Mouse (Mus musculus): ENCODE measurements at regions not wholly inside any gene's neighbourhood (a gene's known extent, or its start where the extent isn't known, plus 50 kb on each side); places are given as distances from the start of the nearest gene placed in this dataset.

- no peak for DNase-seq (ENCODE audit: low read depth)
Measured at GRCm38 (mm10) chr9:31582947-31583346, 118.7 kb upstream of the Tmem45b start.

GRCm38 (mm10) chr9:31578506-31579173 lies 114.4 kb upstream of the Tmem45b start:
- no peak for DNase-seq (ENCODE audit: low read depth)

DNA sequence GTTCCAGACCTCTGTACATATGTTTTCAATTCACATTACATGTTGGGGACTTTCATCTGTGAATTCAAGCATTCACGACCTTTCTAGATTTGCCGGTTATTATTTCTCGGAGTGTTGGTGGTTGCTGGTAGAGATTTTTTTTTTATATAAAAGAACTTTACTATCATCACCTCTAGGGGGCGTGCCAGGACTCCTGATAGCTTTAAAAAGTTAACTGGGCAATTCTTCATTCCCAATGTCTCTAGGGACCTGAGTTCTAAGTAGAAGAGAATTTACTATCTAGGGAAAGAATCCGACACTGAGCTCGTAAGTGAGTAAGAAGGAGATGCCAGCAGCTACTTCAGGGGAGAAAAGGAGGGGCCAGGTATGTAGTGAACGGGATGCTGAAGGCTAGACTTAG lies 112.8 kb upstream of the Tmem45b start:
- no peak for DNase-seq (ENCODE audit: low read depth)

- no peak for DNase-seq (ENCODE audit: low read depth)
Measured at GRCm38 (mm10) chr9:31567029-31567428, 102.8 kb upstream of the Tmem45b start.

DNA sequence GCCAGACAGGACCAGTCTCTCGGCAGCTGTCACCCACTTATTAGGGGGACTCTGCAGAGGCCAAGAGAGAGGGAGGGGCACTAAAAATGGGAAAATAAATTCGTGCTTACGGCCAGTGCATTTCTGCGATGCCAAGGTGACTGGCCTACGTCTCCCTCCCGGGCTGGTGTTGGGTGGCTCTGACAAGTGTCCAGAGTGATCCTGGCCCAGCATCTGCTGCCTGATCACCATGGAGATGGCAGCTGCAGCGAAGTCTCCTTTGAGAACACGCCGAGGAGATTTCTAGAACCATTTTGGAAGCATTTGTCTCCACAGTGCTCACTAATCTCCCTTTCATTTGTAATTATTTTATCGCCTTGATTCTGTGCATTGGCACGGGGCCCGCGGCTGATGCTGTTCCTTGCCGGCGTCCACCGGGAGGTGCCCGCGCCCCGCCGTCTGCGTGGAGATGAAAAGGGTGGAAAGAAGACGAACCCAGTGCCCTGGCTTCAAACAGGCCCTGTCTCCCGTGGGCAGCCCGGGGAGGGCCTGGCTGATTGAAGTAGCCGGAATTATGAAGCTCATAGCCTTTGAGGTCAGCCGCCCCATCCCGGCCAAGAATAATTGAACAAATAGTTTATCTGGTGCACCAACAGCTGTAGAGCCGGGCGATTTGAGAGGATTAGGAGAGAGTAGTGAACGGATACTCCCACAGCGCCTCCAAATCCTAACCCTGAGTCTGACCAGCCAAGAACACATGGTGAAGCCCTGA lies 102.2 kb upstream of the Tmem45b start:
- DNase-seq (ENCODE audit: low read depth): no peak

GRCm38 (mm10) chr9:31564996-31565773 lies 100.9 kb upstream of the Tmem45b start:
- DNase-seq (ENCODE audit: low read depth): no peak

DNA sequence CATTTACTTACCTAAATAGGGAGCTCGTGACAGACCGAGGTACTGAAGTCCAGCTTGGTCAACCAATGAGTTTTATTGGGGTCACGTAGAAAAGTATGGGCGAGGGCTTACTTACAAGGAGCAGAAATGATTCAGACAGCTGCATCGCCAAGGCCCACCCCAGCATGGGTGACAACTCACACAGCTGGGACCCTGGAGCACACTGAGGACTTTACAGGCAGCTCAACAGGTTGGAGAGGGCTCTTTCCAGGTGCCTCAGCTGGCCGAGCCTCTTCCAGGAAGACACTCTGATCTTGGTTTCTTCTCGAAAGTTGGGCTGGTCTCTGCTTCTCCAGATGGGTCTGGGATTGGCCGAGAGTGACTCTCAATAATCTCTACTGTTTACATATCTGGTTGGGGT lies 99.3 kb upstream of the Tmem45b start:
- no peak for DNase-seq (ENCODE audit: low read depth)

GRCm38 (mm10) chr9:31560226-31560556 lies 95.9 kb upstream of the Tmem45b start:
- no peak for DNase-seq (ENCODE audit: low read depth)

DNA sequence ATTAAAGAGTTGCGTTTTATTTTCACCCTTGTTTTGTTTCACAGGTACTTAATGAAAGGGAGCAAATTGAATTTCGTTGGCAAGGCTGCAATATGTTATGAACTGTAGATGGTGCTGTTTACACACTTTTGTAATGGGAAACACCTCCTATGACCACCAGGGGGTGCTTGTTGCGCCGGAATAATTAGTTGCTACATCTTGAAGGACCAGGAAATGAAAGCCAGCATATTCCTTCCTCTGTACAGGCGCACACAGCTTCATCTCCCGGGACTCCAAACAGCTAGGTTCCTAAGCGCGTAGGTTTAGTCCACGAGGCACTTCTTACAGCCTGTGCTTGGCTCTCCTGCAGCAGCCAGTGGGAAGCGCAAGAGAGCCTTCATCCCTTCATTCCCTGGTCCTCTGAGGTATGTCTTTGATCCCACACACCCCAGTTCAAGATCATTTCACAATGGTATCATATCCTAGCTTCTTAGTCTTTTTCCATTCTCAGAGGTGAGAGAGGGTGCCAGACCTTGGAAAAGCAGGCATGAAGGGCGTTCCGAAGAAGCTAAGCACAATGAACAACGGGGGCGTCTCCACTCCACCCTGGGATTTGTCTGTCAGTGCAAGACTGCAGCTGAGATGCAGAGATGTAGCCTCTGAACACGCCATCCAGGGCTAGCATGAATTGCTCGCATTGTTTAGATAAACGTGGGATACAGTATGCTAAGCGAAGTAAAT lies 95.4 kb upstream of the Tmem45b start:
- peak; percentile 58 for DNase-seq (ENCODE audit: low read depth)

DNA sequence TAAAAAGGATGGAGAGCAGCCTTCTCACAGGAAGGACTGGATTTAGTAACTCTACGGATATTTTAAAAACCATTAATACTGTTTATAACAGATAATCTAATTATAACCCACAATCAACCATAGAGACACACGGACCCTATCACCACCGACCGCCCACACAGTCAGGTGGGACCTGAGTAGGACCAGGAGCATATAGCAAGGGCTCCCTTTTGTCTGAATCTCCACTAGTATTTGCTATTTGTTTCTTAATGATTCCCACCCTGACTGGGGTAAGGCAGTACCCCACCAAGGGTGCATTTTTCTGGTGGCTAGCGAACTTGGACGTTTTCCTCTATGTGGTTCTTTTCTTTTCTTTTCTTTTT lies 79.4 kb upstream of the Tmem45b start:
- DNase-seq (ENCODE audit: low read depth): no peak

DNA sequence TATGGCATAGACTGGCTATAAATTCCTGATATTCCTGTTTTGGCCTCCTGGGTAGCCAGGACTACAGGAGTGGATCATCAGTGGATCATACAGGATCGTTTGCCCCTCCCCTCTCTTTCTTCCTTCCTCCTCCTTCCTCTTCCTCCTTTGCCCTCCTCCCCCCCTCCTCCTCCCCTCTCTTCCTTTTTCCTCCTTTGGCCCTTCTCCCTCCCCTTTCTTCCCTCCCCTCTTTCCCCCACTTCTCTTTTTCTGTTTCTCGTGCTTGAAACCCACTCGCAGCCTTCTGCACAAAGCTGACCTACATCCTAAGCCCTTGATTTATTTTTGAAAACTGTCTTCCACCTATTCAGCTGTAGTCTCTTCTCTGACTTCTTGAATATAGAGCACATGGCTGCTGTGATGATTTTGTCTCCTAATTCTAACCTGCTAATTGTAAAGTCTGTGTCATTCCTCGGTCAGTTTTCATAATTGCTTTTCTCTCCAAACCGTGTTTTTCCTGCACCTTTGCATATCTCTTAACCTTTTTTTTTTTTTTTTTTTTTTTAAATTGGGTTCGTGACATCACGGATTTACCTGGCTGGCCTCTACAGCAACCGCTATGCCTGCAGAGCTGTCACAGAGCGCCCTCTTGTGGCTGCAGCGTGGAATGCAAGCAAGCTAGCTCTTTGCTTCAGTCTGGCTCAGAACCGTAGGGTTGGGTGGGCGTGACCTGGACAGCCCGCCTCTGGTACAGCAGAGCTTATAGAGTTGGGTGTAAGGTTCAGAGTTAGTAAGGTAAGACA lies 78.8 kb upstream of the Tmem45b start:
- peak; percentile 56 for DNase-seq (ENCODE audit: low read depth)

DNA sequence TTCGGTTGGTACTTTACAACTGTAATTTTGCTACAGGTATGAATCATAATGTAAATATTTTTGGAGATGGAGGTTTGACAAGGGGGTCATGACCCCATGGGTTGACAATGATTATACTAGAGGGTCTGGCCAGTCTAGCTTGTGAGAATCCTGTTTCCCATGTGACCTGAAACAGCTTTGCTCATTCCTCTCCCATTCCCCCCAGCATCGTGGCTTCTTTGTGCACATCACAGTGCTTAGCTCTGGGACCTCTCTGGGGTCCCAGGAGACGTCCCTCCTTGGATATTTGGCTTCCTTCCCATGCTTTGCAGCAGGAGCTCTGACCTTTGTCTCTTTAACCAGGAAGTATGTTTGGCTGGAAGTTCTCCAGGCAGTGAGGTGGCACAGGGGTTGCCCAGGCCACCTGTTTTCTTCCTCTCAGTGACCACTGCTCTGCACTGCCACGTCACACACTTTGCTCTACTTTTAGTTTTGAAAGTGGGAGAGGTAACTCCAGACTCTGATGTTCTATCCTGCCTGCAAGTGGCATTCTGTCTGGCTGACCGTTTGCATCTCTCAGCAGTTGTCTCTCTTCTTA lies 77.4 kb upstream of the Tmem45b start:
- DNase-seq (ENCODE audit: low read depth): no peak

DNA sequence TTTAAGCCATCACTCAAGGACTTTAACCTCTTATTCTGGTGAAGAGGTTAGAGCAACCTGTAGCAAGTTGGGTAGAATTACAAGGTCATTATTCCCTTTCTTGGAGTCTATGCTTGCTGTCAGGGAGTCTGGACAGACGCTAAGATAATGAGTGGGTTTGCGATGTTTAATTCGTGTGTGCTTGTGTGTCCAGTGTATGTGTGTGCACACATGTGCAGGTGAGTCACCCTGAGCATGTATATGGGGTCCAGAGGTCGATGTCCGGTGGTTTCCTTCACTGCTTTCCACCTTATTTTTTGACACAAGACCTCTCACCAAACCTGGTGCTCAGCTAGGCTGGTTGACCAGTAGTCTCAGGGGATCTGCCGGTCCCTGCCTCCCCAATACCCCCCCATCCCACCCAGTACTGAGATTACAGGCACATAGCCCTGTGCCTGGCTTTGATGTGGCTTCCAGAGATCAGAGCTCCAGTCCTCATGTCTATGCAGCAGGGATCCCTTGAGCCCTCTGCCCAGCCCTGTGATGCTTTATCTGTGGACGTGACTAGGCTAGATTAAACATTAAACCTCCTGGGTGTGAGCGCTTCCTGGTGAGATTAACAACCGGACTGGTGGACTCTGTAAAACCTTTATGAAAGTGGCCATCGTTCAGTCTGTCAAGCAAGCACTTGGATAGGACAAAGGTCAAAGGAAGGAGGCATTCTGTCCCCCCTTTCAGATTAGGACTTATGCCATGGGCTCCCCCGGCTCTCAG lies 74.4 kb upstream of the Tmem45b start:
- no peak for DNase-seq (ENCODE audit: low read depth)

DNA sequence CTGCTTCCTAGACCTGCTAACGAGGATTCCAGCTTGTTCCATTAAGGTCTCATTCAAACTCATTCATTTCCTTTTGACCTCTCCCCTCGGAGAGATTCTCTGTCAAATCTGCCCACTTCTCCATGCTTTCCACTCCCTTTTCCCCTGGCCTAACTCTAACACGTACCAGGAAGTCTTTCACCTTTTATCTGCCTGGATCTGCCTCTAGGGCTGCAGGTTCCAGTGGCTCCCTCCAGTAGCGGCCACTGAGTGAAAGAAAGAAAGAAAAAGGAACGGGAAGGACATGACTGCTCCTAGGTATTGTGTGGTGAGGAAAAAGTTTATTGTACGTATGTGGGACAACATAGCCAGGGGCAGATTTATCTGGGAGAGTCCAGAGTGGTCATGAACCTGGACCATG lies 64.8 kb upstream of the Tmem45b start:
- DNase-seq (ENCODE audit: low read depth): no peak

GRCm38 (mm10) chr9:31527216-31527615 lies 63.0 kb upstream of the Tmem45b start:
- no peak for DNase-seq (ENCODE audit: low read depth)

Data from c-Kit-positive CD71-negative TER-119-negative erythroid progenitor cells, embryonic 14.5 days (primary cell).